Mouse (Mus musculus) heart, embryonic 12.5 days (tissue): Measurements from ENCODE around the gene Adgre5. TPM values are rescaled to one million over a fixed set of nuclear protein-coding genes. Genes with fewer than 3 reads are reported as not detected.

ENCODE experiments used
- ATAC-seq: fragments of 200-750 bp; cut with Nextera tagmentation; 2 replicates; pipeline ENCODE4 v1.8.0; 2017; ENCODE audit warnings: moderate TSS enrichment, moderate library complexity; ENCODE audit not compliant: insufficient number of reproducible peaks, low FRiP score
- H3K27ac ChIP-seq: fragments of 300-500 bp; sonication (generic); 2 replicates; pipeline ENCODE4 v1.5.1; 2016; ENCODE audit warnings: mild to moderate bottlenecking, moderate library complexity; ENCODE audit not compliant: poor library complexity, severe bottlenecking
- H3K27me3 ChIP-seq: fragments of 300-500 bp; sonication (generic); replicated peaks from 2 replicates; pipeline ENCODE4 v1.6.1; 2016; ENCODE audit warnings: mild to moderate bottlenecking, moderate library complexity
- H3K36me3 ChIP-seq: fragments of 300-500 bp; sonication (generic); 2 replicates; pipeline ENCODE4 v1.6.1; 2016; ENCODE audit warnings: mild to moderate bottlenecking, moderate library complexity
- H3K4me1 ChIP-seq: fragments of 300-500 bp; sonication (generic); replicated peaks from 2 replicates; pipeline ENCODE4 v1.6.1; 2016; ENCODE audit warnings: mild to moderate bottlenecking
- H3K4me2 ChIP-seq: fragments of 300-500 bp; sonication (generic); 2 replicates; pipeline ENCODE4 v1.6.1; 2016; ENCODE audit warnings: mild to moderate bottlenecking, moderate library complexity
- H3K4me3 ChIP-seq: fragments of 300-500 bp; sonication (generic); 2 replicates; pipeline ENCODE4 v1.5.1; 2016; ENCODE audit warnings: mild to moderate bottlenecking
- H3K9ac ChIP-seq: fragments of 300-500 bp; sonication (generic); 2 replicates; pipeline ENCODE4 v1.6.1; 2016; ENCODE audit warnings: mild to moderate bottlenecking, moderate library complexity
- H3K9me3 ChIP-seq: fragments of 300-500 bp; sonication (generic); replicated peaks from 2 replicates; pipeline ENCODE4 v1.6.1; 2016; ENCODE audit warnings: mild to moderate bottlenecking, moderate library complexity
- WGBS: fragments of 180-500 bp; shearing (Covaris S2); methylation state at CpG from one replicate; pipeline ENCODE4 v1.1.7; 2016; 5-methylcytosine and 5-hydroxymethylcytosine counted together
- microRNA-seq: library from miRNA; unstranded; fragments of <30 nt; microRNA quantifications from one replicate; pipeline ENCODE4, GENCODE M21; 2017
- polyA plus RNA-seq: library from polyadenylated mRNA; unstranded; fragments of >200 nt; fragmentation: Nextera tagmentation; extraction: Ambion mirVana; gene quantifications from 2 replicates; pipeline ENCODE4 v1.2.1, GENCODE M21; 2016

Gene Adgre5
- polyA plus RNA-seq, 1 experiment from 2014 or later: 26.2 TPM

- no peak overlapping the region for H3K4me3 ChIP-seq
- no peaks in the 10 kb centered on the region for H3K9me3 ChIP-seq
- no peak for ATAC-seq
- 72% methylated on average over 5 of the region's 5 CpGs for WGBS
- H3K27me3 ChIP-seq: no peaks in the 10 kb centered on the region
- H3K27ac ChIP-seq: peak overlapping the region; percentile 48
- no peak overlapping the region for H3K4me2 ChIP-seq
- H3K9ac ChIP-seq: no peak overlapping the region
- peaks cover 79% of the 10 kb centered on the region for H3K36me3 ChIP-seq
- peaks cover 19% of the 10 kb centered on the region for H3K4me1 ChIP-seq
These were observed 60.5 kb downstream of the Adgre5 start for GRCm38 (mm10) chr8:83680603-83681002.

GRCm38 (mm10) chr8:83679866-83680265 is 61.3 kb downstream of the Adgre5 start:
- Histone ChIP-seq H3K4me3 (no peak overlapping the region), H3K9ac (no peak overlapping the region), H3K4me1 (peaks cover 19% of the 10 kb centered on the region), H3K36me3 (peaks cover 79% of the 10 kb centered on the region), H3K27me3 (no peaks in the 10 kb centered on the region), H3K9me3 (no peaks in the 10 kb centered on the region), H3K27ac (no peak overlapping the region), H3K4me2 (no peak overlapping the region)
- ATAC-seq: no peak
- WGBS: 92% methylated on average over 12 of the region's 12 CpGs

- WGBS: 85% methylated on average over 5 of the region's 5 CpGs
These were observed 66.6 kb downstream of the Adgre5 start for GRCm38 (mm10) chr8:83674497-83674896.

More at GRCm38 (mm10) chr8:83674497-83674896, 66.6 kb downstream of the Adgre5 start:
- peaks cover 6% of the 10 kb centered on the region; the same call in 1 of the 2 replicates for H3K4me1 ChIP-seq
- no peak for ATAC-seq
- H3K27ac ChIP-seq: no peak overlapping the region
- no peaks in the 10 kb centered on the region for H3K27me3 ChIP-seq
- H3K36me3 ChIP-seq: peaks cover 87% of the 10 kb centered on the region
- H3K9me3 ChIP-seq: no peaks in the 10 kb centered on the region
- no peak overlapping the region for H3K4me3 ChIP-seq
- H3K9ac ChIP-seq: no peak overlapping the region
- H3K4me2 ChIP-seq: no peak overlapping the region

Small RNA genes lying within 50 kb of the gene (microRNA-seq; reads per million reads assigned to microRNA genes)
- gene Mir1668: not detected

Other genes with a start within 250 kb of the Adgre5 start
- gene Olfr370, start 205.5 kb downstream of the Adgre5 start, polyA plus RNA-seq: not detected in 2 replicates
- 547 and 555 TPM in 2 replicates for gene Ndufb7, start 174.7 kb downstream of the Adgre5 start, polyA plus RNA-seq
- gene Tecr, start 133.4 kb downstream of the Adgre5 start, polyA plus RNA-seq: 445 and 456 TPM in 2 replicates
- gene Dnajb1, start 133.1 kb downstream of the Adgre5 start, polyA plus RNA-seq: 45.1 and 47.4 TPM in 2 replicates
- gene Gipc1, start 88.6 kb downstream of the Adgre5 start, polyA plus RNA-seq: 175 and 180 TPM in 2 replicates
- gene Ptger1, start 74.6 kb downstream of the Adgre5 start, polyA plus RNA-seq: 0.32 and 0.60 TPM in 2 replicates
- 24.4 and 28.7 TPM in 2 replicates for gene Pkn1, start 42.1 kb downstream of the Adgre5 start, polyA plus RNA-seq
- gene Ddx39, start 26.1 kb downstream of the Adgre5 start, polyA plus RNA-seq: 117 and 128 TPM in 2 replicates
- gene Adgrl1, start 158.8 kb upstream of the Adgre5 start, polyA plus RNA-seq: 11.2 and 11.4 TPM in 2 replicates
- gene Gm10644, start 213.9 kb upstream of the Adgre5 start, polyA plus RNA-seq: 0.34 and 0.40 TPM in 2 replicates
- gene Asf1b, start 214.2 kb upstream of the Adgre5 start, polyA plus RNA-seq: 55.0 and 58.3 TPM in 2 replicates
- gene Prkaca, start 231.7 kb upstream of the Adgre5 start, polyA plus RNA-seq: 216 and 234 TPM in 2 replicates